Mouse (Mus musculus): ENCODE measurements around the gene Prss53. TPM values are rescaled to one million over a fixed set of nuclear protein-coding genes. Genes with fewer than 3 reads are reported as not detected.

The Prss53 gene
- polyA plus RNA-seq, 1 experiment: 0.03 TPM

- Histone ChIP-seq H3K9me3 (ENCODE audit: control insufficient read depth, low read length) (no peaks in the 10 kb centered on the region), H3K4me1 (ENCODE audit: control insufficient read depth) (peaks cover 29% of the 10 kb centered on the region), H3K36me3 (ENCODE audit: control insufficient read depth) (peaks cover 28% of the 10 kb centered on the region), H3K27me3 (ENCODE audit: control insufficient read depth) (peaks cover 7% of the 10 kb centered on the region), H3K4me3 (replicated peaks) (peak within 1 kb of the TSS; percentile 53)
- TF ChIP-seq GATA1 (IDR thresholded peaks at IDR 0.05; ENCODE audit: low read length): no peak
- no peak for TF ChIP-seq TAL1 (IDR thresholded peaks at IDR 0.05; ENCODE audit: low read length)
Observed at GRCm38 (mm10) chr7:127929923-127930322, 39.2 kb upstream of the Prss53 start, which contains the start of gene Prss8. Prss8 (minus strand) TSS chr7:127930104.

GRCm38 (mm10) chr7:127928596-127928995 lies 37.8 kb upstream of the Prss53 start:
- Histone ChIP-seq H3K9me3 (ENCODE audit: control insufficient read depth, low read length) (no peaks in the 10 kb centered on the region), H3K4me1 (ENCODE audit: control insufficient read depth) (peaks cover 21% of the 10 kb centered on the region), H3K27me3 (ENCODE audit: control insufficient read depth) (peaks cover 7% of the 10 kb centered on the region), H3K4me3 (replicated peaks) (no peak overlapping the region), H3K36me3 (ENCODE audit: control insufficient read depth) (peaks cover 41% of the 10 kb centered on the region)
- TF ChIP-seq TAL1 (IDR thresholded peaks at IDR 0.05; ENCODE audit: low read length): no peak
- TF ChIP-seq GATA1 (IDR thresholded peaks at IDR 0.05; ENCODE audit: low read length): no peak

GRCm38 (mm10) chr7:127927726-127928125 lies 37.0 kb upstream of the Prss53 start:
- Histone ChIP-seq H3K4me3 (replicated peaks) (no peak overlapping the region), H3K4me1 (ENCODE audit: control insufficient read depth) (peaks cover 19% of the 10 kb centered on the region), H3K36me3 (ENCODE audit: control insufficient read depth) (peaks cover 50% of the 10 kb centered on the region), H3K9me3 (ENCODE audit: control insufficient read depth, low read length) (no peaks in the 10 kb centered on the region; the same call in 1 of the 2 replicates), H3K27me3 (ENCODE audit: control insufficient read depth) (peaks cover 7% of the 10 kb centered on the region)
- TF ChIP-seq GATA1 (IDR thresholded peaks at IDR 0.05; ENCODE audit: low read length) (no peak), TAL1 (IDR thresholded peaks at IDR 0.05; ENCODE audit: low read length) (no peak)

GRCm38 (mm10) chr7:127926846-127927245 lies 36.1 kb upstream of the Prss53 start:
- H3K4me1 ChIP-seq (ENCODE audit: control insufficient read depth): peaks cover 22% of the 10 kb centered on the region
- TF ChIP-seq TAL1 (IDR thresholded peaks at IDR 0.05; ENCODE audit: low read length) (no peak), GATA1 (IDR thresholded peaks at IDR 0.05; ENCODE audit: low read length) (no peak)
- peaks cover 59% of the 10 kb centered on the region for H3K36me3 ChIP-seq (ENCODE audit: control insufficient read depth)
- H3K9me3 ChIP-seq (ENCODE audit: control insufficient read depth, low read length): no peaks in the 10 kb centered on the region; the same call in 1 of the 2 replicates
- H3K4me3 ChIP-seq (replicated peaks): no peak overlapping the region
- peaks cover 7% of the 10 kb centered on the region for H3K27me3 ChIP-seq (ENCODE audit: control insufficient read depth)

DNA sequence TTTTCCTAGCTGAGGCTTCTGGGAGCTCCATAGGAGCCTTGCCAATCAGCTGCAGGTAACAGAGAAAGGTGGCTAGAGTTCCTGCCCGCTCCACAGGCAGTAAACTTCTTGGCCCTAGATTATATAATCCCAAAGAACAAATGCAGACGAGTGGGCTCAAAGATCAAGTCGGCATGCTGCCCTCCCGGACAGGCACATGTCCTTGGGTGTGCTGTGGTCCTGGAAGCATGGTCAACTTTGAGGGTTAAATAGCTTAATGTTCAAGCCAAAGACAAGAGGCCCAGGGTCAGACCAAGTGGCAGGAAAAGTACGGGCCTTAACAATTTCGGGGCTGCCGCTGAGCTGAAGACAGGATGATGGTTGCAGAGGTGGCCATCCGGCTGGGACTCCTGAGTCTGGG lies 35.3 kb upstream of the Prss53 start:
- no peaks in the 10 kb centered on the region; the same call in 1 of the 2 replicates for H3K9me3 ChIP-seq (ENCODE audit: control insufficient read depth, low read length)
- H3K27me3 ChIP-seq (ENCODE audit: control insufficient read depth): peaks cover 7% of the 10 kb centered on the region
- peaks cover 59% of the 10 kb centered on the region for H3K36me3 ChIP-seq (ENCODE audit: control insufficient read depth)
- peaks cover 21% of the 10 kb centered on the region for H3K4me1 ChIP-seq (ENCODE audit: control insufficient read depth)
- TF ChIP-seq TAL1 (IDR thresholded peaks at IDR 0.05; ENCODE audit: low read length) (no peak), GATA1 (IDR thresholded peaks at IDR 0.05; ENCODE audit: low read length) (no peak)
- H3K4me3 ChIP-seq (replicated peaks): no peak overlapping the region

GRCm38 (mm10) chr7:127925252-127925651 lies 34.5 kb upstream of the Prss53 start:
- TF ChIP-seq TAL1 (IDR thresholded peaks at IDR 0.05; ENCODE audit: low read length) (no peak), GATA1 (IDR thresholded peaks at IDR 0.05; ENCODE audit: low read length) (no peak)
- peaks cover 7% of the 10 kb centered on the region for H3K27me3 ChIP-seq (ENCODE audit: control insufficient read depth)
- H3K4me3 ChIP-seq (replicated peaks): no peak overlapping the region
- H3K36me3 ChIP-seq (ENCODE audit: control insufficient read depth): peaks cover 64% of the 10 kb centered on the region
- H3K9me3 ChIP-seq (ENCODE audit: control insufficient read depth, low read length): no peaks in the 10 kb centered on the region; the same call in 1 of the 2 replicates
- H3K4me1 ChIP-seq (ENCODE audit: control insufficient read depth): peaks cover 20% of the 10 kb centered on the region

- H3K36me3 ChIP-seq (ENCODE audit: control insufficient read depth): peaks cover 76% of the 10 kb centered on the region
Observed at GRCm38 (mm10) chr7:127923714-127924113, 32.9 kb upstream of the Prss53 start.

GRCm38 (mm10) chr7:127922451-127923275 lies 31.9 kb upstream of the Prss53 start:
- no peak for TF ChIP-seq TAL1 (IDR thresholded peaks at IDR 0.05; ENCODE audit: low read length)
- Histone ChIP-seq H3K27me3 (ENCODE audit: control insufficient read depth) (no peaks in the 10 kb centered on the region), H3K4me1 (ENCODE audit: control insufficient read depth) (peaks cover 15% of the 10 kb centered on the region), H3K9me3 (ENCODE audit: control insufficient read depth, low read length) (no peaks in the 10 kb centered on the region; the same call in 1 of the 2 replicates), H3K4me3 (replicated peaks) (no peak overlapping the region), H3K36me3 (ENCODE audit: control insufficient read depth) (peaks cover 82% of the 10 kb centered on the region)

More at GRCm38 (mm10) chr7:127923714-127924113, 32.9 kb upstream of the Prss53 start:
- no peaks in the 10 kb centered on the region for H3K27me3 ChIP-seq (ENCODE audit: control insufficient read depth)
- H3K9me3 ChIP-seq (ENCODE audit: control insufficient read depth, low read length): no peaks in the 10 kb centered on the region; the same call in 1 of the 2 replicates
- H3K4me3 ChIP-seq (replicated peaks): no peak overlapping the region
- H3K4me1 ChIP-seq (ENCODE audit: control insufficient read depth): peaks cover 16% of the 10 kb centered on the region
- TF ChIP-seq GATA1 (IDR thresholded peaks at IDR 0.05; ENCODE audit: low read length) (no peak), TAL1 (IDR thresholded peaks at IDR 0.05; ENCODE audit: low read length) (no peak)

DNA sequence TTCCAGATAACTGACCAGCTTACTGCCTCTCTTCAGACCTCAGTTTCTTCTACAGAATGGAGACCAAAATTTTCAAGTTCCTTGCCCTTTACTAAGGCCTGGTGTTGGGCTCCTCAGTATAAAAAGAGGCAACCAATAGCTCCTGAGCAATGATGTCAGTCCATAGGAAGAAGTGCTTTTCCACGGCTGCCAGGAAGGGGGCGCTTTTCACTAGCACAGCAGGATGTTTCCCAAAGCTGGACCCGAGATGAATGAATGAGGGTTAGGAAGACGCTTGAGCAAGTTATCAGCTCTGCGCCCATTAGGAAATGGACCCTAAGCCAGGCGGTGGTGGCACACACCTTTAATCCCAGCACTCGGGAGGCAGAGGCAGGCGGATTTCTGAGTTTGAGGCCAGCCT lies 30.7 kb upstream of the Prss53 start:
- H3K36me3 ChIP-seq (ENCODE audit: control insufficient read depth): peaks cover 80% of the 10 kb centered on the region
- no peaks in the 10 kb centered on the region for H3K27me3 ChIP-seq (ENCODE audit: control insufficient read depth)
- H3K4me1 ChIP-seq (ENCODE audit: control insufficient read depth): peaks cover 15% of the 10 kb centered on the region
- no peak overlapping the region for H3K4me3 ChIP-seq (replicated peaks)
- H3K9me3 ChIP-seq (ENCODE audit: control insufficient read depth, low read length): no peaks in the 10 kb centered on the region; the same call in 1 of the 2 replicates
- no peak for TF ChIP-seq TAL1 (IDR thresholded peaks at IDR 0.05; ENCODE audit: low read length)
- TF ChIP-seq GATA1 (IDR thresholded peaks at IDR 0.05; ENCODE audit: low read length): no peak
